Mouse (Mus musculus) megakaryocyte, embryonic 14.5 days (primary cell): ENCODE results near the gene H1foo.

Experiments used
- FLI1 ChIP-seq: IDR thresholded peaks from 2 replicates; pipeline ENCODE4 v1.6.1; 2012; ENCODE audit warnings: low read length, inconsistent platforms, mixed read lengths
- GATA1 ChIP-seq: IDR thresholded peaks from 3 replicates; pipeline ENCODE4 v1.6.1; 2012; ENCODE audit warnings: mixed read lengths, low read length, inconsistent platforms, borderline replicate concordance

- TF ChIP-seq GATA1: no peak
- TF ChIP-seq FLI1: no peak
Observed at GRCm38 (mm10) chr6:115914511-115915202, 30.1 kb upstream of the H1foo start.
